Mouse (Mus musculus) ES-Bruce4 (cell line): ENCODE measurements around the gene Acbd6. TPM values are rescaled to one million over a fixed set of nuclear protein-coding genes. Genes with fewer than 3 reads are reported as not detected.

Experiments used
- H3K27ac ChIP-seq: 2 replicates; pipeline ENCODE4 v1.5.1; 2012; ENCODE audit warnings: low read length, inconsistent platforms; ENCODE audit not compliant: insufficient read depth
- H3K27me3 ChIP-seq: 2 replicates; pipeline ENCODE4 v1.6.1; 2012; ENCODE audit warnings: mild to moderate bottlenecking, low read length, inconsistent platforms; ENCODE audit not compliant: control insufficient read depth, poor library complexity, insufficient read depth, severe bottlenecking
- H3K36me3 ChIP-seq: 2 replicates; pipeline ENCODE4 v1.6.1; 2012; ENCODE audit warnings: inconsistent platforms, mild to moderate bottlenecking, low read length, moderate library complexity; ENCODE audit not compliant: control insufficient read depth, poor library complexity, insufficient read depth, severe bottlenecking
- H3K4me1 ChIP-seq: one replicate; pipeline ENCODE4 v1.8.1; 2011; ENCODE audit warnings: low read length; ENCODE audit not compliant: control insufficient read depth, insufficient read depth
- H3K4me3 ChIP-seq: 2 replicates; pipeline ENCODE4 v1.5.1; 2011; ENCODE audit warnings: low read depth, mild to moderate bottlenecking, low read length
- H3K9ac ChIP-seq: 2 replicates; pipeline ENCODE4 v1.6.1; 2012; ENCODE audit warnings: low read depth, mild to moderate bottlenecking, inconsistent platforms; ENCODE audit not compliant: poor library complexity, severe bottlenecking
- H3K9me3 ChIP-seq: replicated peaks from 2 replicates; pipeline ENCODE4 v1.6.1; 2012; ENCODE audit warnings: mild to moderate bottlenecking, low read length, inconsistent platforms; ENCODE audit not compliant: control insufficient read depth, poor library complexity, insufficient read depth, severe bottlenecking
- CTCF ChIP-seq: IDR thresholded peaks from one replicate; pipeline ENCODE4 v1.8.1; 2011; ENCODE audit warnings: low read depth, low read length
- EP300 ChIP-seq: IDR thresholded peaks from 2 replicates; pipeline ENCODE4 v1.6.1; 2011; ENCODE audit warnings: low read depth, low read length; ENCODE audit not compliant: insufficient read depth
- POLR2A ChIP-seq: IDR thresholded peaks from one replicate; pipeline ENCODE4 v1.8.1; 2011; ENCODE audit warnings: low read length; ENCODE audit not compliant: insufficient read depth
- polyA plus RNA-seq: library from polyadenylated mRNA; stranded (reverse); fragments of >200 nt; gene quantifications from 2 replicates; pipeline ENCODE4 v1.2.4, GENCODE M21; 2011; ENCODE audit warnings: low read depth; ENCODE audit not compliant: missing spikeins, insufficient read depth, insufficient read length

The Acbd6 gene
- polyA plus RNA-seq, 1 experiment = 62.2 TPM

GRCm38 (mm10) chr1:155564741-155565140 lies 6.8 kb downstream of the Acbd6 start:
- H3K9ac ChIP-seq = no peak overlapping the region
- no peak for TF ChIP-seq POLR2A
- TF ChIP-seq CTCF = peak; percentile 77
- peaks cover 13% of the 10 kb centered on the region for H3K36me3 ChIP-seq
- no peaks in the 10 kb centered on the region for H3K4me1 ChIP-seq
- no peak overlapping the region for H3K4me3 ChIP-seq
- H3K9me3 ChIP-seq = peaks cover 4% of the 10 kb centered on the region; the same call in 1 of the 2 replicates
- H3K27me3 ChIP-seq = no peaks in the 10 kb centered on the region
- no peak overlapping the region for H3K27ac ChIP-seq

GRCm38 (mm10) chr1:155568133-155568532 lies 10.2 kb downstream of the Acbd6 start:
- Histone ChIP-seq H3K36me3 (peaks cover 11% of the 10 kb centered on the region), H3K4me3 (no peak overlapping the region), H3K9ac (no peak overlapping the region), H3K27ac (no peak overlapping the region), H3K27me3 (no peaks in the 10 kb centered on the region), H3K9me3 (peaks cover 4% of the 10 kb centered on the region; the same call in 1 of the 2 replicates), H3K4me1 (no peaks in the 10 kb centered on the region)
- TF ChIP-seq CTCF (peak; percentile 12), POLR2A (no peak)

DNA sequence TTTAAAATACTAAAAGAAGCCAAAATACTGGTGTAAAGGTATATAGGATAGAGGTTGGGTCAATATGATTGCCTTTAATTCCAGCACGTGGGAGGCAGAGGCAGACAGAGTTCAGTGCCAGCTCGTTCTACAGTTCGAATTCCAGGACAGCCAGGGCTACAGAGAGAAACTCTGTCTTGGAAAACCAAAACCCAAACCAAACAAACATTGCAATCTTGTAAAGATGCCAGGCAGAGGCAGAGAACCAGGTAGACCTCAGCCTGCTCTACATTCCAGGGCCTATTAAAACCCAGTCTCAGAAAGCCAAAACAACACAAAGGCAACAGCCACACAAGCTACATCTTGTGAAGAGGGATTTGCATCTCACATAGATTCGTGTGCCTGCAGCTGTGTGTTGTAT lies 11.4 kb downstream of the Acbd6 start:
- no peak overlapping the region for H3K9ac ChIP-seq
- H3K4me1 ChIP-seq = no peaks in the 10 kb centered on the region
- no peak for TF ChIP-seq POLR2A
- no peak for TF ChIP-seq CTCF
- TF ChIP-seq EP300 = no peak
- H3K4me3 ChIP-seq = no peak overlapping the region
- no peaks in the 10 kb centered on the region for H3K27me3 ChIP-seq
- no peak overlapping the region for H3K27ac ChIP-seq
- H3K36me3 ChIP-seq = peaks cover 11% of the 10 kb centered on the region
- peaks cover 4% of the 10 kb centered on the region; the same call in 1 of the 2 replicates for H3K9me3 ChIP-seq

DNA sequence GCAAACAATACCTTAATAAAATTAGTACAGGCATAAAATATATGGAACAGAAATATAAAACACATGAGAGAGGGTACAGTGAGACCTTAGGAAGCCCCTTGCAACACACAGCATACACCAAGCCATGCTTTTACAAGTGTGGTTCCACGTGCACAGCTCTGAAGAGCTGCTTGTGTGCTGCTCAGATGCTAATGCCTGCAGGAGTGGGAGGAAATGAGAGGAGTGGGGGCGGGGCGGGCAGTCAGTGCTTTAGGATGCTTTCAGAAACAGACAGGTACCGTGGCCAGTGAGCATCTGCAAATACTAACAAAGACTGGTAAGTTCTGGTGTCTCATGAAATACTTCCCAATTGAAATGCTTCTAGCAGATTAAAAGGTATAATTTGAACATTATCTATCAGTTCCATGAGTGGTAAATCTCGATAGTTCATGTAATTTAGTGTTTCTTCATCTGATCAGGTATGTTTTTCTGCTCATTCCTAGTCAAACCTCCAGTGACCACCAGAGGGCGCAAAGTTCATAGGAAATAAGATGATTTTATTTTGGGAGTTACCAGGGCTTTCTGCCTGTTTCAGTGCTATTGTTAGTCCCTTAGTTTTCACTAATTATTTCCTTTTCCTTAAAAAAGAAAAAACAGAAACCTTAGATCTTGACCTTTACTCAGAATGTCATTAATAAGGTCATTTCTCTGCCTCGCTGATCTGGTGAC lies 17.2 kb downstream of the Acbd6 start:
- no peak overlapping the region for H3K4me3 ChIP-seq
- H3K27ac ChIP-seq = no peak overlapping the region
- H3K4me1 ChIP-seq = peaks cover 2% of the 10 kb centered on the region
- H3K27me3 ChIP-seq = no peaks in the 10 kb centered on the region
- TF ChIP-seq POLR2A (no peak), EP300 (no peak), CTCF (no peak)
- H3K36me3 ChIP-seq = peaks cover 2% of the 10 kb centered on the region; the same call in 1 of the 2 replicates
- no peaks in the 10 kb centered on the region for H3K9me3 ChIP-seq
- no peak overlapping the region for H3K9ac ChIP-seq

- Histone ChIP-seq H3K27me3 (no peaks in the 10 kb centered on the region), H3K4me3 (no peak overlapping the region), H3K36me3 (no peaks in the 10 kb centered on the region), H3K9me3 (no peaks in the 10 kb centered on the region), H3K9ac (no peak overlapping the region), H3K4me1 (peaks cover 2% of the 10 kb centered on the region), H3K27ac (no peak overlapping the region)
- TF ChIP-seq EP300 (no peak), CTCF (peak; percentile 7)
Observed at GRCm38 (mm10) chr1:155576432-155576831, 18.5 kb downstream of the Acbd6 start.

DNA sequence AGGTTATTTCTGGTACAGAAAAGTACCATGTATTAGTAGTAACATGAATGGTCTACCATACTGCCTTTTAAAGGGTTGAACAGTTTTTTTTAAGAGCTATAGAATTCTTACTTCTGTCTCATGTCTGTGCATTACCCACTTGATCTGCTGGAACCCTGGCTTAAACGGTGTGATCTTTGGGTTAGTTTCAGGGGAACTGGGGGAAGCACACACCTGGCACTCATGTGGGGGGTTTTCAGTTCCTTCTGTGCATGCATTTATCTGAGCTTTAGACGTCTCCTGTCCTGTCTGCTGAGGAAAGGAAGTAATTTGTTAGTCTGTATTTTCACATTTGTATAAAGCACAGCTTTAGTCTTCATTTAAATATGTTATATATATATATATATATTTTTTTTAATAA lies 19.4 kb downstream of the Acbd6 start:
- Histone ChIP-seq H3K4me3 (no peak overlapping the region), H3K27ac (no peak overlapping the region), H3K9me3 (no peaks in the 10 kb centered on the region), H3K4me1 (peaks cover 2% of the 10 kb centered on the region), H3K9ac (no peak overlapping the region), H3K27me3 (no peaks in the 10 kb centered on the region), H3K36me3 (no peaks in the 10 kb centered on the region)
- TF ChIP-seq EP300 (no peak), POLR2A (no peak), CTCF (no peak)
